Mouse (Mus musculus): ENCODE measurements around the gene Gm20843.
"Not testable (repeated sequence)": the region's sequence is repeated elsewhere in the genome, so short reads cannot be mapped to it uniquely, and the experiment has no call there.

Gm20843 gene

DNA sequence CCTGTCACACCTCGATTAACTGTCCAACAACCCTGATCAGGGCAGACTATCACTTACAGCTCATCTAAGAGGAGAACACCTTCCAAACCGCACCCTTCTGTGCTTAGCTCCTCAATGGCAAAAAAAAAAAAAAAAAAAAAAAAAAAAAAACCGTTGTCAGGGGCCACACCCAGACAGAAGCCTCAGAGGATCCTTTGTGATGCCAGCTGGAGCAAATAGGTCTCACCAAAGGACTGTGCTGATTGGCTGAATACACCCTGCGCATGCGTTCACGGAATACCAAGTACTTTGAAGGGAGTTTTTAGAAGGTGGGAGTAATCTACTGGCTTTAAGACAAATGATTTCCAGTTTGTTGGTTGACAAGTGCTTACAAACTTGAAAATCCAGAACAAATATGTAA, at the start of gene Gm20843:
Gm20843 (minus strand) TSS at position 101 of the 400 bp plus-strand sequence.
- not testable (repeated sequence) for DNase-seq (ENCODE audit: low read depth)
